Mouse (Mus musculus) stomach, embryonic 16.5 days (tissue): ENCODE measurements around the gene Mbnl2. TPM values are rescaled to one million over a fixed set of nuclear protein-coding genes. Genes with fewer than 3 reads are reported as not detected.
A peak's percentile ranks its signal among the peaks of the same experiment; 100 is the strongest.

ENCODE experiments used
- ATAC-seq: fragments of 200-750 bp; cut with Nextera tagmentation; 2 replicates; pipeline ENCODE4 v1.8.0; 2017; ENCODE audit warnings: moderate number of reproducible peaks, moderate TSS enrichment; ENCODE audit not compliant: insufficient read depth, low FRiP score
- H3K27ac ChIP-seq: fragments of 300-500 bp; sonication (generic); 2 replicates; pipeline ENCODE4 v1.5.1; 2014; ENCODE audit warnings: low read length
- H3K27me3 ChIP-seq: fragments of 300-500 bp; sonication (generic); 2 replicates; pipeline ENCODE4 v1.6.1; 2014; ENCODE audit warnings: low read length, control low read depth, mixed read lengths; ENCODE audit not compliant: control insufficient read depth, insufficient read depth
- H3K36me3 ChIP-seq: fragments of 300-500 bp; sonication (generic); 2 replicates; pipeline ENCODE4 v1.6.1; 2014; ENCODE audit warnings: low read length; ENCODE audit not compliant: control insufficient read depth, insufficient read depth
- H3K4me1 ChIP-seq: fragments of 300-500 bp; sonication (generic); 2 replicates; pipeline ENCODE4 v1.6.1; 2014; ENCODE audit warnings: low read length, control low read depth, mixed read lengths; ENCODE audit not compliant: control insufficient read depth, insufficient read depth
- H3K4me2 ChIP-seq: fragments of 300-500 bp; sonication (generic); 2 replicates; pipeline ENCODE4 v1.6.1; 2014; ENCODE audit warnings: low read depth, low read length, mixed read lengths
- H3K4me3 ChIP-seq: fragments of 300-500 bp; sonication (generic); replicated peaks from 2 replicates; pipeline ENCODE4 v1.5.1; 2014; ENCODE audit warnings: mild to moderate bottlenecking, low read length
- H3K9ac ChIP-seq: fragments of 300-500 bp; sonication (generic); 2 replicates; pipeline ENCODE4 v1.6.1; 2014; ENCODE audit warnings: low read length
- H3K9me3 ChIP-seq: fragments of 300-500 bp; sonication (generic); replicated peaks from 2 replicates; pipeline ENCODE4 v1.6.1; 2016; ENCODE audit warnings: low read length, control low read depth; ENCODE audit not compliant: control insufficient read depth
- WGBS: fragments of 180-500 bp; shearing (Covaris S2); extraction: QIAGEN DNeasy Blood & Tissue Kit; methylation state at CpG from one replicate; pipeline ENCODE4 v1.1.7; 2014; 5-methylcytosine and 5-hydroxymethylcytosine counted together
- polyA plus RNA-seq: library from polyadenylated mRNA; unstranded; fragments of >200 nt; fragmentation: Nextera tagmentation; extraction: Ambion mirVana; gene quantifications from 2 replicates; pipeline ENCODE4 v1.2.1, GENCODE M21; 2015

Mbnl2 gene
- polyA plus RNA-seq, 1 experiment from 2014 or later: 131 TPM

GRCm38 (mm10) chr14:120330454-120330853 is 55.0 kb downstream of the Mbnl2 start:
- no peak overlapping the region for H3K4me3 ChIP-seq
- no peak overlapping the region for H3K4me2 ChIP-seq
- no peak overlapping the region for H3K27ac ChIP-seq
- H3K36me3 ChIP-seq: no peaks in the 10 kb centered on the region
- ATAC-seq: no peak
- no peaks in the 10 kb centered on the region for H3K27me3 ChIP-seq
- H3K9ac ChIP-seq: no peak overlapping the region
- 71% methylated on average over 12 of the region's 12 CpGs for WGBS
- H3K9me3 ChIP-seq: no peaks in the 10 kb centered on the region
- H3K4me1 ChIP-seq: peaks cover 6% of the 10 kb centered on the region

GRCm38 (mm10) chr14:120330881-120331514 is 55.5 kb downstream of the Mbnl2 start:
- no peak overlapping the region for H3K9ac ChIP-seq
- no peak overlapping the region for H3K4me2 ChIP-seq
- WGBS: 84% methylated on average over 13 of the region's 13 CpGs
- no peak overlapping the region for H3K27ac ChIP-seq
- no peaks in the 10 kb centered on the region for H3K36me3 ChIP-seq
- no peaks in the 10 kb centered on the region for H3K9me3 ChIP-seq
- no peaks in the 10 kb centered on the region for H3K27me3 ChIP-seq
- H3K4me1 ChIP-seq: peaks cover 9% of the 10 kb centered on the region
- no peak overlapping the region for H3K4me3 ChIP-seq
- ATAC-seq: no peak

GRCm38 (mm10) chr14:120333465-120334243 is 58.2 kb downstream of the Mbnl2 start:
- WGBS: 80% methylated on average over 15 of the region's 15 CpGs
- no peaks in the 10 kb centered on the region for H3K9me3 ChIP-seq
- H3K36me3 ChIP-seq: no peaks in the 10 kb centered on the region
- no peak overlapping the region for H3K27ac ChIP-seq
- no peak overlapping the region for H3K4me3 ChIP-seq
- peaks cover 30% of the 10 kb centered on the region for H3K4me1 ChIP-seq
- no peak for ATAC-seq
- no peak overlapping the region for H3K4me2 ChIP-seq
- H3K27me3 ChIP-seq: no peaks in the 10 kb centered on the region
- no peak overlapping the region for H3K9ac ChIP-seq

GRCm38 (mm10) chr14:120335366-120335765 is 59.9 kb downstream of the Mbnl2 start:
- WGBS: 81% methylated on average over 9 of the region's 9 CpGs
- H3K36me3 ChIP-seq: no peaks in the 10 kb centered on the region
- H3K4me2 ChIP-seq: no peak overlapping the region
- peaks cover 34% of the 10 kb centered on the region for H3K4me1 ChIP-seq
- ATAC-seq: no peak
- H3K9me3 ChIP-seq: no peaks in the 10 kb centered on the region
- no peak overlapping the region for H3K4me3 ChIP-seq
- no peak overlapping the region; the same call in 1 of the 2 replicates for H3K27ac ChIP-seq
- no peaks in the 10 kb centered on the region for H3K27me3 ChIP-seq
- no peak overlapping the region for H3K9ac ChIP-seq

GRCm38 (mm10) chr14:120335871-120336270 is 60.4 kb downstream of the Mbnl2 start:
- Histone ChIP-seq H3K4me1 (peaks cover 36% of the 10 kb centered on the region), H3K27ac (no peak overlapping the region), H3K4me2 (no peak overlapping the region), H3K9me3 (no peaks in the 10 kb centered on the region), H3K36me3 (no peaks in the 10 kb centered on the region), H3K9ac (no peak overlapping the region), H3K4me3 (no peak overlapping the region), H3K27me3 (no peaks in the 10 kb centered on the region)
- no peak for ATAC-seq
- 61% methylated on average over 6 of the region's 6 CpGs for WGBS

- Histone ChIP-seq H3K4me3 (no peak overlapping the region), H3K27ac (no peak overlapping the region), H3K4me1 (peaks cover 36% of the 10 kb centered on the region), H3K36me3 (no peaks in the 10 kb centered on the region), H3K9me3 (no peaks in the 10 kb centered on the region), H3K27me3 (no peaks in the 10 kb centered on the region), H3K4me2 (no peak overlapping the region), H3K9ac (0 out of 2 replicates have a peak overlapping the region, but pooled peaks have one; percentile 10)
- 48% methylated on average over 7 of the region's 7 CpGs for WGBS
- ATAC-seq: no peak
Observed at GRCm38 (mm10) chr14:120336380-120336779, 60.9 kb downstream of the Mbnl2 start.

GRCm38 (mm10) chr14:120336841-120337240 is 61.4 kb downstream of the Mbnl2 start:
- Histone ChIP-seq H3K36me3 (no peaks in the 10 kb centered on the region), H3K27ac (peak overlapping the region; percentile 6; the same call in 1 of the 2 replicates), H3K4me1 (peaks cover 39% of the 10 kb centered on the region), H3K9me3 (no peaks in the 10 kb centered on the region), H3K4me3 (no peak overlapping the region), H3K4me2 (no peak overlapping the region), H3K9ac (0 out of 2 replicates have a peak overlapping the region, but pooled peaks have one; percentile 10), H3K27me3 (no peaks in the 10 kb centered on the region)
- no peak for ATAC-seq
- WGBS: 57% methylated on average over 8 of the region's 8 CpGs

GRCm38 (mm10) chr14:120337731-120338462 is 62.4 kb downstream of the Mbnl2 start:
- Histone ChIP-seq H3K27me3 (no peaks in the 10 kb centered on the region), H3K9ac (0 out of 2 replicates have a peak overlapping the region, but pooled peaks have one; percentile 35), H3K9me3 (no peaks in the 10 kb centered on the region), H3K4me1 (peaks cover 43% of the 10 kb centered on the region), H3K4me3 (no peak overlapping the region), H3K4me2 (0 out of 2 replicates have a peak overlapping the region, but pooled peaks have one; percentile 3), H3K36me3 (no peaks in the 10 kb centered on the region), H3K27ac (peak overlapping the region; percentile 83)
- peak; percentile 80 for ATAC-seq
- 34% methylated on average over 7 of the region's 7 CpGs for WGBS

- Histone ChIP-seq H3K4me2 (no peak overlapping the region), H3K9ac (no peak overlapping the region), H3K4me1 (peaks cover 46% of the 10 kb centered on the region), H3K27me3 (no peaks in the 10 kb centered on the region), H3K36me3 (no peaks in the 10 kb centered on the region), H3K27ac (peak overlapping the region; percentile 83), H3K4me3 (no peak overlapping the region), H3K9me3 (no peaks in the 10 kb centered on the region)
- no peak for ATAC-seq
- WGBS: 68% methylated on average over 3 of the region's 3 CpGs
Observed at GRCm38 (mm10) chr14:120338706-120339105, 63.2 kb downstream of the Mbnl2 start.
